Mouse (Mus musculus): ENCODE measurements at regions not wholly inside any gene's neighbourhood (a gene's known extent, or its start where the extent isn't known, plus 50 kb on each side); places are given as distances from the start of the nearest gene placed in this dataset.

GRCm38 (mm10) chr13:51930931-51931330 lies 84.5 kb downstream of the Gadd45g start:
- in situ Hi-C loops (cut with MboI, MseI) = no loop called here

- in situ Hi-C loops (cut with MboI, MseI) = no loop called here
These were observed 89.3 kb downstream of the Gadd45g start for GRCm38 (mm10) chr13:51935827-51936226.

- in situ Hi-C loops (cut with MboI, MseI) = no loop called here
These were observed 90.0 kb downstream of the Gadd45g start for GRCm38 (mm10) chr13:51936441-51936840.

GRCm38 (mm10) chr13:51937898-51938297 lies 91.4 kb downstream of the Gadd45g start:
- in situ Hi-C loops (cut with MboI, MseI) = no loop called here

- in situ Hi-C loops (cut with MboI, MseI) = no loop called here
These were observed 92.8 kb downstream of the Gadd45g start for GRCm38 (mm10) chr13:51939262-51939661.

- in situ Hi-C loops (cut with MboI, MseI) = no loop called here
These were observed 93.2 kb downstream of the Gadd45g start for GRCm38 (mm10) chr13:51939715-51940114.

GRCm38 (mm10) chr13:51946171-51946570 lies 99.7 kb downstream of the Gadd45g start:
- in situ Hi-C loops (cut with MboI, MseI) = no loop called here

- in situ Hi-C loops (cut with MboI, MseI) = no loop called here
These were observed 102.4 kb downstream of the Gadd45g start for GRCm38 (mm10) chr13:51948896-51949295.

- in situ Hi-C loops (cut with MboI, MseI) = no loop called here
These were observed 105.1 kb downstream of the Gadd45g start for GRCm38 (mm10) chr13:51951506-51952038.

GRCm38 (mm10) chr13:51953084-51953483 lies 106.6 kb downstream of the Gadd45g start:
- in situ Hi-C loops (cut with MboI, MseI) = no loop called here

- in situ Hi-C loops (cut with MboI, MseI) = no loop called here
These were observed 107.1 kb downstream of the Gadd45g start for GRCm38 (mm10) chr13:51953569-51953968.

- in situ Hi-C loops (cut with MboI, MseI) = no loop called here
These were observed 110.6 kb downstream of the Gadd45g start for GRCm38 (mm10) chr13:51957101-51957500.

GRCm38 (mm10) chr13:51959591-51959990 lies 113.1 kb downstream of the Gadd45g start:
- in situ Hi-C loops (cut with MboI, MseI) = no loop called here

- in situ Hi-C loops (cut with MboI, MseI) = no loop called here
These were observed 113.8 kb downstream of the Gadd45g start for GRCm38 (mm10) chr13:51960262-51960661.

GRCm38 (mm10) chr13:51962191-51962611 lies 115.7 kb downstream of the Gadd45g start:
- in situ Hi-C loops (cut with MboI, MseI) = no loop called here

GRCm38 (mm10) chr13:51962676-51963075 lies 116.2 kb downstream of the Gadd45g start:
- in situ Hi-C loops (cut with MboI, MseI) = no loop called here

- in situ Hi-C loops (cut with MboI, MseI) = no loop called here
These were observed 117.5 kb downstream of the Gadd45g start for GRCm38 (mm10) chr13:51963966-51964365.

- in situ Hi-C loops (cut with MboI, MseI) = no loop called here
These were observed 117.9 kb downstream of the Gadd45g start for GRCm38 (mm10) chr13:51964416-51964815.

GRCm38 (mm10) chr13:51964921-51965320 lies 118.4 kb downstream of the Gadd45g start:
- in situ Hi-C loops (cut with MboI, MseI) = loop anchor here (5.0 kb wide), 1 partner anchor 113 kb away; no protein-coding TSS in a partner anchor

GRCm38 (mm10) chr13:51968103-51968502 lies 121.6 kb downstream of the Gadd45g start:
- in situ Hi-C loops (cut with MboI, MseI) = loop anchor here (5.0 kb wide), 1 partner anchor 116 kb away; no protein-coding TSS in a partner anchor

- in situ Hi-C loops (cut with MboI, MseI) = loop anchor here (5.0 kb wide), 1 partner anchor 116 kb away; no protein-coding TSS in a partner anchor
These were observed 122.3 kb downstream of the Gadd45g start for GRCm38 (mm10) chr13:51968796-51969195.

GRCm38 (mm10) chr13:51970051-51970450 lies 123.6 kb downstream of the Gadd45g start:
- in situ Hi-C loops (cut with MboI, MseI) = no loop called here

- in situ Hi-C loops (cut with MboI, MseI) = no loop called here
These were observed 126.3 kb downstream of the Gadd45g start for GRCm38 (mm10) chr13:51972656-51973310.
